Mouse (Mus musculus) forelimb bud, embryonic 11.5 days (tissue): ENCODE measurements around the gene Krtap4-9.
"Not testable (repeated sequence)": the region's sequence is repeated elsewhere in the genome, so short reads cannot be mapped to it uniquely, and the experiment has no call there.

Source experiments
- DNase-seq: peaks from one replicate; pipeline ENCODE4 v3.0.0-alpha.2; 2012; ENCODE audit warnings: low read depth, low spot score

The Krtap4-9 gene

GRCm38 (mm10) chr11:99784900-99785299 lies at the start of gene Krtap4-9:
Gene Krtap4-9 (plus strand): TSS chr11:99785200.
- not testable (repeated sequence) for DNase-seq

DNA sequence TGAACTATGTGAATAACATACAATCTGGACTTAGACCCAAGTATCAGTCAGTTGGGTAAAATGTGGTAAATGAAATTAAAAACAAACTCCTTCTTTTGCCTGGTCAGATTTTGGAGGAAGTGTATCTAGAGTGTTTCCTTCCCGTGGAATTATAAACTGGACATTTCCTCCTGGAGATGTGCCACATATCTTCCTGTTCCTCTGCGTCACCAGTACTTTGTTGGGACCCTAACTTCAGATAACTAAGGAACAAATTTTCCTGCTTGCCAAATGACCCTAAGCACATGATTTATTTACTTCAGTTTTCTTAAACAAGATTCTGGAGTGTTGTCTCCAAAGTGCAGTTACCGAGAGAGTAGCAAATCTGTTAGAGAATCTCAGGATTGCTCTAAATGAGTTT lies 41.0 kb upstream of the Krtap4-9 start:
- no peak for DNase-seq

- DNase-seq: no peak
Observed at GRCm38 (mm10) chr11:99758877-99759276, 26.1 kb upstream of the Krtap4-9 start.

GRCm38 (mm10) chr11:99768410-99768809 lies 16.6 kb upstream of the Krtap4-9 start:
- DNase-seq: no peak

- not testable (repeated sequence) for DNase-seq
Observed at GRCm38 (mm10) chr11:99772813-99773212, 12.2 kb upstream of the Krtap4-9 start, which contains the start of gene Gm11595. Gene Gm11595 (minus strand): TSS chr11:99772913.

GRCm38 (mm10) chr11:99778401-99778800 lies 6.6 kb upstream of the Krtap4-9 start:
- no peak for DNase-seq

DNA sequence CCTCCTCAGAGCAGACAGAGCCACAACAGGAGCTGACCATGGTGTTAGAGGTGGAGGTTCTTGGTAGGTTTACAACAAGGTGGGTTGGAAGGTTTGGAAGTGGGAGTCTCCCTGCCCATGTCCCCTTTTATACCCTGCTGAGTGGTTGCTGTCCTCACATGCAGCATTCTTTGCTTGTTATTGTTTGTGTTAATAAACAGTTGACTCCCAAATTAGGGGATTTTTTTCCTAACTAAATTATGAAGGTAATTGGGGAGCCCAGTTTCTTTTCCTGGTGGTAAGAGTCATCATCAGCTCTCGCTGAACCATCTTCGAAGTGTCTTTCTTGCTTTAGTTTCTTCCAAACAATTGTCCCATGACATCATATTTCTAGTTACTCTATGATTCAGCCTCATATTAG lies 4.4 kb upstream of the Krtap4-9 start, which contains the start of gene Krtap4-8:
Gene Krtap4-8 (minus strand): TSS at position 101 of the 400 bp plus-strand sequence.
- no peak for DNase-seq

DNA sequence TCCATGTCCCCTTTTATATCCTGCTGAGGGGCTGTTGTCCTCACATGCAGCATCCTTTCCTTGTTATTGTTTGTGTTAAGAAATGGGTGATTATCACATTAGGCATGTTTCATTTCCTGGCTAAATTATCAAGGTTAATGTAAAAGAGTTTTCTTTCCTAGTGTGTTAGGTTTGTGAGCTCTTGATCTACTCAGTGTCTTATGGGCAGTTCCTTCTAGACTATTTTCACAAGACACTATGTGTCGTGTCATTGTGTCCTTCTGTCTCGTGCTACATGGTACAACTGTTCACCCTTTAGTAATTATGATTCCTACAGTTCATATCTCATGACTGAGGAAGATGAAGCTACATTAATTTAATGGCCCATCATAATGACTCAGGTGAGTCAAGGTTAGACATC lies 8.4 kb downstream of the Krtap4-9 start, which contains the start of gene Gm11596:
Gene Gm11596 (minus strand): TSS at position 101 of the 400 bp plus-strand sequence.
- no peak for DNase-seq

- not testable (repeated sequence) for DNase-seq
Observed at GRCm38 (mm10) chr11:99798832-99799231, 13.8 kb downstream of the Krtap4-9 start, which contains the start of gene Gm11569. Gene Gm11569 (minus strand): TSS chr11:99798932.

- DNase-seq: not testable (repeated sequence)
Observed at GRCm38 (mm10) chr11:99804346-99804745, 19.3 kb downstream of the Krtap4-9 start, which contains the start of gene Gm11554. Gene Gm11554 (minus strand): TSS chr11:99804446.

- DNase-seq: not testable (repeated sequence)
Observed at GRCm38 (mm10) chr11:99809792-99810191, 24.8 kb downstream of the Krtap4-9 start, which contains the start of gene Krtap4-13. Gene Krtap4-13 (minus strand): TSS chr11:99809892.

- not testable (repeated sequence) for DNase-seq
Observed at GRCm38 (mm10) chr11:99815566-99815965, 30.6 kb downstream of the Krtap4-9 start, which contains the start of gene Gm11564. Gene Gm11564 (minus strand): TSS chr11:99815666.
